In the genomic region with DNA sequence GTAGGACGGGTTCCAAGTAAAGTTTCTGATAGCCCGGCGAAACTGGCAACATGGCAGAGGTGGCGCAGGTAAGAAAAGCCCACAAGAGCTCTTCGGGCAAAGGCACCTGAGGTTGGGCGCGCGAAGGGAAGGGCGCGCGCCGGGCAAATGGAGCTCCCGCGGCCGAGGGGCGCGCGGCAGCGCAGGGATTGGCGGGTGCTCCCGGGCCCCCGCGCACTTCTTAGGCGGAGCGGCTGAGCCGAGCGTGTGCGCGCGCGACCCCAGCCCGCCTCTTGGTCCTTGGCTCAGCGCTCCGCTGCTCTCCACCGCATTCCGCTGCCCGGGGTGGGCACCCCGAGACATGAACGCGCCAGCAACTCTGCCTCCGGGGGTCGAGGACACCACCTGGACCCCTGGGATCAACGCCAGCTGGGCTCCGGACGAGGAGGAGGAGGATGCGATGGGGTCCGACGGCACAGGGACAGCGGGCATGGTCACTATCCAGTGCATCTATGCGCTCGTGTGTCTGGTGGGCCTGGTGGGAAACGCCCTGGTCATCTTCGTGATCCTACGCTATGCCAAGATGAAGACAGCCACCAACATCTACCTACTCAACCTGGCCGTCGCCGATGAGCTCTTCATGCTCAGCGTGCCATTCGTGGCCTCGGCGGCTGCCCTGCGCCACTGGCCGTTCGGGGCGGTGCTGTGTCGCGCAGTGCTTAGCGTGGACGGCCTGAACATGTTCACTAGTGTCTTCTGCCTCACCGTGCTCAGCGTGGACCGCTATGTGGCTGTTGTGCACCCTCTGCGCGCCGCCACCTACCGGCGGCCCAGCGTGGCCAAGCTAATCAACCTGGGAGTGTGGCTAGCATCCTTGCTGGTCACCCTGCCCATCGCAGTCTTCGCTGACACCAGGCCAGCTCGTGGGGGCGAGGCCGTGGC, we compare ENCODE assay signal across 8 mouse cellular contexts. TPM values are rescaled to one million over a fixed set of nuclear protein-coding genes. Genes with fewer than 3 reads are reported as not detected.
DNase-seq lines count a peak whose midpoint lies in the region; ATAC-seq lines count a peak whose summit lies in the region.

Gene Sstr4, plus strand, starts transcription at position 214 of the 921 bp plus-strand sequence.

- H3K9me3 ChIP-seq in kidney, embryonic 14.5 days (ENCODE audit: control insufficient read depth, low read length): no peaks in the 10 kb centered on the region
- no peaks in the 10 kb centered on the region for H3K9me3 ChIP-seq in midbrain, embryonic 16.5 days (replicated peaks; ENCODE audit: control insufficient read depth, low read length, poor library complexity, severe bottlenecking)
- no peaks in the 10 kb centered on the region for H3K9me3 ChIP-seq in stomach, embryonic 16.5 days (replicated peaks; ENCODE audit: control insufficient read depth, low read length)

- no peaks in the 10 kb centered on the region for H3K36me3 ChIP-seq in kidney, embryonic 14.5 days (ENCODE audit: control insufficient read depth, insufficient read depth, low read length)
- no peaks in the 10 kb centered on the region for H3K36me3 ChIP-seq in midbrain, embryonic 16.5 days (ENCODE audit: control insufficient read depth, insufficient read depth, low read length)
- H3K36me3 ChIP-seq in stomach, embryonic 16.5 days (ENCODE audit: control insufficient read depth, insufficient read depth, low read length): no peaks in the 10 kb centered on the region

- 7% methylated on average over 55 of the region's 83 CpGs for WGBS in kidney, embryonic 14.5 days
- WGBS in midbrain, embryonic 16.5 days: 4% methylated on average over 77 of the region's 83 CpGs
- WGBS in stomach, embryonic 16.5 days: 4% methylated on average over 83 of the region's 83 CpGs

- peak within 1 kb of the TSS; percentile 20 for H3K9ac ChIP-seq in kidney, embryonic 14.5 days (ENCODE audit: low read depth, low read length)
- H3K9ac ChIP-seq in midbrain, embryonic 16.5 days (ENCODE audit: low read depth, low read length): peak within 1 kb of the TSS; percentile 62
- H3K9ac ChIP-seq in stomach, embryonic 16.5 days (ENCODE audit: low read length): peak within 1 kb of the TSS; percentile 70

- H3K27ac ChIP-seq in kidney, embryonic 14.5 days (ENCODE audit: low read depth, low read length): no peak within 1 kb of the TSS
- no peak within 1 kb of the TSS for H3K27ac ChIP-seq in midbrain, embryonic 16.5 days (ENCODE audit: low read length)
- no peak within 1 kb of the TSS for H3K27ac ChIP-seq in stomach, embryonic 16.5 days (ENCODE audit: low read length)

- H3K4me2 ChIP-seq in kidney, embryonic 14.5 days (replicated peaks; ENCODE audit: low read depth, low read length): peak within 1 kb of the TSS; percentile 93
- peak within 1 kb of the TSS; percentile 85 for H3K4me2 ChIP-seq in midbrain, embryonic 16.5 days (ENCODE audit: low read length)
- peak within 1 kb of the TSS; percentile 96 for H3K4me2 ChIP-seq in stomach, embryonic 16.5 days (ENCODE audit: low read depth, low read length)

- intact Hi-C loops in gastrocnemius, postnatal 36 days (cut with DNase I): loop anchor here (5.0 kb wide), 1 partner anchor 273 kb away; no protein-coding TSS in a partner anchor

- peak within 1 kb of the TSS; percentile 48 for H3K4me3 ChIP-seq in kidney, embryonic 14.5 days (ENCODE audit: low read length)
- H3K4me3 ChIP-seq in midbrain, embryonic 16.5 days (ENCODE audit: low read depth, low read length): peak within 1 kb of the TSS; percentile 58
- peak within 1 kb of the TSS; percentile 56 for H3K4me3 ChIP-seq in stomach, embryonic 16.5 days (replicated peaks; ENCODE audit: low read length)

- peak; percentile 28 for DNase-seq in gastrocnemius, adult 18-20 months (ENCODE audit: low spot score)
- DNase-seq in gastrocnemius, adult 8-10 months (ENCODE audit: low spot score in 2 of 2): no peak
- DNase-seq in embryo, embryonic 10 days (ENCODE audit: low spot score): peak; percentile 65
- peak; percentile 55 to 57 for DNase-seq in gastrocnemius, postnatal 36 days
- DNase-seq in liver: peak; percentile 22

- H3K4me1 ChIP-seq in kidney, embryonic 14.5 days (ENCODE audit: control insufficient read depth, insufficient read depth, low read length): no peaks in the 10 kb centered on the region
- H3K4me1 ChIP-seq in midbrain, embryonic 16.5 days (ENCODE audit: control insufficient read depth, insufficient read depth, low read length): peaks cover 5% of the 10 kb centered on the region; the same call in 1 of the 2 replicates
- H3K4me1 ChIP-seq in stomach, embryonic 16.5 days (ENCODE audit: control insufficient read depth, insufficient read depth, low read length): peaks cover 20% of the 10 kb centered on the region

- ATAC-seq in kidney, embryonic 14.5 days (ENCODE audit: low FRiP score, low TSS enrichment): peak; percentile 77
- peak; percentile 93 for ATAC-seq in midbrain, embryonic 16.5 days
- ATAC-seq in stomach, embryonic 16.5 days (ENCODE audit: insufficient read depth, low FRiP score): peak; percentile 68; the same call in 1 of the 2 replicates

- peaks cover 16% of the 10 kb centered on the region for H3K27me3 ChIP-seq in kidney, embryonic 14.5 days (ENCODE audit: control insufficient read depth, insufficient read depth, low read length)
- H3K27me3 ChIP-seq in midbrain, embryonic 16.5 days (ENCODE audit: control insufficient read depth, insufficient read depth, low read depth, low read length): peaks cover 11% of the 10 kb centered on the region
- peaks cover 21% of the 10 kb centered on the region for H3K27me3 ChIP-seq in stomach, embryonic 16.5 days (ENCODE audit: control insufficient read depth, insufficient read depth, low read length)

RNA-seq across cellular contexts. Expression of gene Sstr4, which starts in this region (rescaled TPM):
- not detected for total RNA-seq in gastrocnemius, adult 18-20 months (2021)
- total RNA-seq in gastrocnemius, adult 8-10 months (2022): under 1 TPM in 2 of 4 experiments, not detected in 2; 0.22 to 0.27 TPM
- total RNA-seq in gastrocnemius, postnatal 36 days (2021): under 1 TPM in 1 of 2 experiments, not detected in 1; 0.52 TPM
- 0.36 and 0.45 TPM in 2 replicates for polyA plus RNA-seq in kidney, embryonic 14.5 days (2014; fragmentation: Nextera tagmentation; extraction: Ambion mirVana)
- 4.3 and 4.4 TPM in 2 replicates for polyA plus RNA-seq in midbrain, embryonic 16.5 days (2015; fragmentation: Nextera tagmentation; extraction: Ambion mirVana)
- 2.7 and 3.3 TPM in 2 replicates for polyA plus RNA-seq in stomach, embryonic 16.5 days (2015; fragmentation: Nextera tagmentation; extraction: Ambion mirVana)

Comparison
In these comparisons a context has a peak if more than half of its experiments do, and no peak if none do; other contexts are left out.
1. Peak in DNase-seq in gastrocnemius, adult 18-20 months; RNA of the gene not detected or under 1 TPM.
2. Peak in DNase-seq in gastrocnemius, postnatal 36 days; RNA of the gene not detected or under 1 TPM.
3. Peak in ATAC-seq, H3K4me3 ChIP-seq, H3K9ac ChIP-seq and H3K4me2 ChIP-seq in kidney, embryonic 14.5 days; RNA of the gene not detected or under 1 TPM.
4. DNase-seq: peak in embryo, embryonic 10 days (single experiment) and liver (single experiment); none in gastrocnemius, adult 8-10 months (0 of 2).
5. H3K9ac ChIP-seq: peak in every context shown above with its lines; median percentile 70 in stomach, embryonic 16.5 days; 62 in midbrain, embryonic 16.5 days; 20 in kidney, embryonic 14.5 days.
6. Peak in every context shown above with its lines, with median percentiles within 50 percentile points of each other: ATAC-seq, H3K4me2 ChIP-seq and H3K4me3 ChIP-seq.